Mouse (Mus musculus) hindbrain, postnatal 0 days (tissue): ENCODE data around the gene Trabd2b. TPM values are rescaled to one million over a fixed set of nuclear protein-coding genes. Genes with fewer than 3 reads are reported as not detected.

Source experiments
- ATAC-seq: fragments of 200-750 bp; cut with Nextera tagmentation; 2 replicates; pipeline ENCODE4 v1.8.0; 2017; ENCODE audit warnings: mild to moderate bottlenecking, moderate TSS enrichment, moderate library complexity
- DNase-seq: peaks from one replicate; pipeline ENCODE4 v3.0.0-alpha.2; 2015; ENCODE audit warnings: low spot score
- H3K27ac ChIP-seq: fragments of 300-500 bp; sonication (generic); 2 replicates; pipeline ENCODE4 v1.5.1; 2014; ENCODE audit warnings: mild to moderate bottlenecking
- H3K27me3 ChIP-seq: fragments of 300-500 bp; sonication (generic); 2 replicates; pipeline ENCODE4 v1.6.1; 2014; ENCODE audit warnings: low read length, mixed read lengths; ENCODE audit not compliant: insufficient read depth
- H3K36me3 ChIP-seq: fragments of 300-500 bp; sonication (generic); 2 replicates; pipeline ENCODE4 v1.6.1; 2014; ENCODE audit warnings: low read length, mixed read lengths; ENCODE audit not compliant: insufficient read depth
- H3K4me1 ChIP-seq: fragments of 300-500 bp; sonication (generic); 2 replicates; pipeline ENCODE4 v1.6.1; 2014; ENCODE audit warnings: antibody characterized with exemption, low read length, mixed read lengths; ENCODE audit not compliant: insufficient read depth
- H3K4me2 ChIP-seq: fragments of 300-500 bp; sonication (generic); 2 replicates; pipeline ENCODE4 v1.6.1; 2014; ENCODE audit warnings: low read depth, mild to moderate bottlenecking, low read length, moderate library complexity, mixed read lengths
- H3K4me3 ChIP-seq: fragments of 300-500 bp; sonication (generic); 2 replicates; pipeline ENCODE4 v1.5.1; 2014; ENCODE audit warnings: low read length
- H3K9ac ChIP-seq: fragments of 300-500 bp; sonication (generic); replicated peaks from 2 replicates; pipeline ENCODE4 v1.6.1; 2014; ENCODE audit warnings: mild to moderate bottlenecking, low read length, moderate library complexity, mixed read lengths
- H3K9me3 ChIP-seq: fragments of 300-500 bp; sonication (generic); 2 replicates; pipeline ENCODE4 v1.6.1; 2016; ENCODE audit warnings: low read length, mixed read lengths
- CTCF ChIP-seq: IDR thresholded peaks from 2 replicates; pipeline ENCODE4 v1.5.1; 2016; ENCODE audit warnings: antibody characterized with exemption, control low read depth, low read depth
- WGBS: fragments of 180-500 bp; shearing (Covaris S2); extraction: QIAGEN DNeasy Blood & Tissue Kit; methylation state at CpG from one replicate; pipeline ENCODE4 v1.1.7; 2014; 5-methylcytosine and 5-hydroxymethylcytosine counted together
- polyA plus RNA-seq: library from polyadenylated mRNA; unstranded; fragments of >200 nt; fragmentation: Nextera tagmentation; extraction: Ambion mirVana; gene quantifications from 2 replicates; pipeline ENCODE4 v1.2.1, GENCODE M21; 2015
- total RNA-seq: library from RNA; depleted of rRNA; stranded (reverse); fragments of >200 nt; gene quantifications from 2 replicates; pipeline ENCODE4 v1.2.3, GENCODE M21; 2014

Trabd2b gene
- total and polyA plus RNA-seq, 2 experiments from 2014 or later, result 0.65 to 1.8 TPM

- H3K9me3 ChIP-seq, result no peaks in the 10 kb centered on the region
- 73% methylated on average over 13 of the region's 13 CpGs for WGBS
- H3K36me3 ChIP-seq, result no peaks in the 10 kb centered on the region
- H3K27ac ChIP-seq, result no peak overlapping the region
- no peak overlapping the region for H3K4me3 ChIP-seq
- no peak for TF ChIP-seq CTCF
- no peak for ATAC-seq
- no peak for DNase-seq
- 0 out of 2 replicates have a peak, but pooled peaks cover 4% of the 10 kb centered on the region for H3K27me3 ChIP-seq
- no peaks in the 10 kb centered on the region for H3K4me1 ChIP-seq
- H3K4me2 ChIP-seq, result no peak overlapping the region
- no peak overlapping the region for H3K9ac ChIP-seq
Measured at GRCm38 (mm10) chr4:114646825-114647681, 240.5 kb downstream of the Trabd2b start.

GRCm38 (mm10) chr4:114647689-114648088 lies 241.2 kb downstream of the Trabd2b start:
- peak; percentile 71 for DNase-seq
- Histone ChIP-seq H3K4me2 (no peak overlapping the region), H3K9me3 (no peaks in the 10 kb centered on the region), H3K27me3 (0 out of 2 replicates have a peak, but pooled peaks cover 4% of the 10 kb centered on the region), H3K36me3 (no peaks in the 10 kb centered on the region), H3K9ac (no peak overlapping the region), H3K27ac (no peak overlapping the region), H3K4me1 (no peaks in the 10 kb centered on the region), H3K4me3 (no peak overlapping the region)
- peak; percentile 92 for TF ChIP-seq CTCF
- peak; percentile 33; the same call in 1 of the 2 replicates for ATAC-seq
- WGBS, result 8% methylated on average over 4 of the region's 4 CpGs

- WGBS, result 17% methylated on average over 28 of the region's 28 CpGs
- DNase-seq (no peak), ATAC-seq (peak; percentile 13; the same call in 1 of the 2 replicates)
- Histone ChIP-seq H3K4me2 (peak overlapping the region; percentile 38), H3K9ac (no peak overlapping the region), H3K27ac (no peak overlapping the region), H3K4me1 (no peaks in the 10 kb centered on the region), H3K4me3 (no peak overlapping the region), H3K27me3 (0 out of 2 replicates have a peak, but pooled peaks cover 4% of the 10 kb centered on the region), H3K36me3 (no peaks in the 10 kb centered on the region), H3K9me3 (no peaks in the 10 kb centered on the region)
- peak; percentile 28; the same call in 1 of the 2 replicates for TF ChIP-seq CTCF
Measured at GRCm38 (mm10) chr4:114648532-114649074, 242.1 kb downstream of the Trabd2b start.

GRCm38 (mm10) chr4:114650551-114650950 lies 244.0 kb downstream of the Trabd2b start:
- 90% methylated on average over 6 of the region's 6 CpGs for WGBS

GRCm38 (mm10) chr4:114651007-114651406 lies 244.5 kb downstream of the Trabd2b start:
- Histone ChIP-seq H3K36me3 (no peaks in the 10 kb centered on the region), H3K9ac (no peak overlapping the region), H3K4me1 (no peaks in the 10 kb centered on the region), H3K27me3 (0 out of 2 replicates have a peak, but pooled peaks cover 4% of the 10 kb centered on the region), H3K9me3 (no peaks in the 10 kb centered on the region), H3K4me2 (no peak overlapping the region), H3K4me3 (no peak overlapping the region), H3K27ac (no peak overlapping the region)
- 0 out of 2 replicates have a peak, but pooled peaks have one; percentile 11 for ATAC-seq
- no peak for DNase-seq
- TF ChIP-seq CTCF, result no peak
- 55% methylated on average over 3 of the region's 3 CpGs for WGBS

More at GRCm38 (mm10) chr4:114650551-114650950, 244.0 kb downstream of the Trabd2b start:
- H3K9me3 ChIP-seq, result no peaks in the 10 kb centered on the region
- no peak overlapping the region for H3K9ac ChIP-seq
- no peak overlapping the region for H3K4me2 ChIP-seq
- no peaks in the 10 kb centered on the region for H3K4me1 ChIP-seq
- H3K36me3 ChIP-seq, result no peaks in the 10 kb centered on the region
- TF ChIP-seq CTCF, result no peak
- no peak overlapping the region for H3K4me3 ChIP-seq
- ATAC-seq, result no peak
- no peak for DNase-seq
- H3K27ac ChIP-seq, result no peak overlapping the region
- 0 out of 2 replicates have a peak, but pooled peaks cover 4% of the 10 kb centered on the region for H3K27me3 ChIP-seq

- no peak overlapping the region for H3K27ac ChIP-seq
- no peaks in the 10 kb centered on the region for H3K36me3 ChIP-seq
- H3K4me2 ChIP-seq, result no peak overlapping the region
- H3K4me1 ChIP-seq, result no peaks in the 10 kb centered on the region
- 47% methylated on average over 5 of the region's 5 CpGs for whole genome bisulfite sequencing
- peak; percentile 61 for DNase-seq
- H3K9me3 ChIP-seq, result no peaks in the 10 kb centered on the region
- ATAC-seq, result no peak
- H3K4me3 ChIP-seq, result no peak overlapping the region
- H3K9ac ChIP-seq, result no peak overlapping the region
- no peak for TF ChIP-seq CTCF
- H3K27me3 ChIP-seq, result 0 out of 2 replicates have a peak, but pooled peaks cover 4% of the 10 kb centered on the region
Measured at GRCm38 (mm10) chr4:114651606-114652005, 245.1 kb downstream of the Trabd2b start.
